Mouse (Mus musculus) bone marrow macrophage, adult 2 months (primary cell): ENCODE data around the gene Lgals3bp.

ENCODE experiments used
- CTCF ChIP-seq: IDR thresholded peaks from 2 replicates; pipeline ENCODE4 v1.5.1; 2012; ENCODE audit warnings: low read depth, mild to moderate bottlenecking, low read length, moderate library complexity
- POLR2A ChIP-seq: IDR thresholded peaks from 2 replicates; pipeline ENCODE4 v1.6.1; 2012; ENCODE audit warnings: mild to moderate bottlenecking, low read depth, low read length, borderline replicate concordance

DNA sequence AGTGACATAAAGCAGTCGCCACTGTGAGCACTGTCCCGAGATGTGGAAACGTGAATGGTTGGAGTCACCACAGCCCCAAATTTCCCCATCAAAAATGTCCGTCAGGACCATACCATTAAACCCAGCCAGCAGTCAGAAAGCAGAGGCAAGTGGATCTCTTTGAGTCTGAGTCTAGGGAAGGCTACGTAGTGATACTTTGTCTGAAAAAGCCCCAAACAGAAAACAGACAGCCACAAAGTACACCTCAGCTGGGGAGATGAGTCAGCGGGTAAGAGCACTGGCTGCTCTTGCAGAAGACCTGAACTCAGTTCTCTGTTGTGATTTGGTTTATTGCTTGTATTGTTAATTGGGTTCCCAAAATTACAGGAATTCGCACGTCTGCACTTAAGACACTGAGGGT is 35.3 kb downstream of the Lgals3bp start:
- TF ChIP-seq POLR2A, result no peak
- no peak for TF ChIP-seq CTCF
